Mouse (Mus musculus) adrenal gland, adult (tissue): ENCODE measurements around the gene Cask.

ENCODE experiments used
- DNase-seq, 2 experiments: peaks; one replicate each; pipeline ENCODE4 v3.0.0; 2022 to 2023; ENCODE audit warnings: low spot score in 1 of 2; ENCODE audit not compliant: inconsistent age in 2 of 2

Gene Cask

GRCm38 (mm10) chrX:13518781-13519407, 332.3 kb downstream of the Cask start:
- no peak for DNase-seq

DNA sequence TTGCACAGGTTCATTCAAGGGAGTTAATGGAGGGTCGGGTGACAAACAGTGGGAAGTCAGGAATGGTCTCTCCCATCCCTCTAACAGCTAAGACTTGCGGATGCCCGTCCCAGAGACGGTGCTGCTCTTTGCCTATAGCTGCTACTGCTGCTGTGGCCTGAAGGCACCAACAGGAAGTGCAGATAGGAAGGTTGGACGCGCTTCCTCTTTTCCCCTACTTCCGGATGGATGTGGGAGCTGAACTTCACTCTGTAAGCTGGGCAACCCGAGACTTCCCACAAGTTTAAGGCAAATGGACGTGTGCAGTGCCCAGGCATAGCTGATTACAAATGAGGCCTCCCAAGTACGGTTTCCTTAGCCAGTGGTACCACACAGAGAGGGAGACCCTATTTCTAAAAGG, 333.1 kb downstream of the Cask start:
- no peak for DNase-seq

- no peak for DNase-seq
Measured at GRCm38 (mm10) chrX:13516451-13516850, 334.7 kb downstream of the Cask start.

GRCm38 (mm10) chrX:13513864-13514263, 337.3 kb downstream of the Cask start:
- DNase-seq, result no peak

DNA sequence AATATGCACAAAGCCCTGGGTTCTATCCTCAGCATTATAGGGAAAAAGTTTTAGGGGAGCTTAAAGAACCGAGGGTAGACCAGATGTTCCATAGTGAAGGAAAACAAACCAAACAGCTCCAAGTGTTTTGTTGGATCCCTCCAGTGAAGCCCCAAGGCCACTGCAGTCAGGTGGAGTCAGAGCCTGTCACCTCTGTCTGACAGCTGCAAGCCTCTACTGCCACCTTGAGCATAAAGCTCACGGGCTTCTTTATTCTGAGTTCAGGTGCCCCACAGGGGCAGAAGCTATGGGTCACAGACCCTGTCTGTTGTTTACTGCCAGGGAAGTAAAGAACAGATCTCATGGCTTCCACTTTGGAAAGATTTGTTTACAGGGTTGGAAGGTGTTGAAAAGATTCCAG, 338.0 kb downstream of the Cask start:
- DNase-seq, result peak; percentile 17 to 52

DNA sequence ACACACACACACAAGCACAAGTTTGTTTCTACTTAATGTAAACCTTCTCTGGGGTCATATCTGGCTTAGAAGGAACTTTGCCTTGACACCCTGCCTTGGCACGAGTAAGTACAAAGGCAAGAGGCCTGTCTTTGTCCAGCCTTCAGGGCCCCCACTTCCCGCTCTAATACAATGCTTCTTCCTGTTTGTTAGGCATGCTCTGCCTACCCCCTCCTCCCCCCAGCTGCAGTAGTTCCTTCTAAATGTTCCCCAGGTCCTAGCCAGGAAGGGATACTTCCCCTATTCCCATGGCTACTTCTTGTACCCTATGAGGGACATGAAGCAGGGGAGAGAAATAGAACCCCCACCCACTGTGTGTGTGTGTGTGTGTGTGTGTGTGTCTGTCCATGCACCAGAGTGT, 344.8 kb downstream of the Cask start:
- no peak for DNase-seq

GRCm38 (mm10) chrX:13504389-13504788, 346.8 kb downstream of the Cask start:
- DNase-seq, result no peak

DNA sequence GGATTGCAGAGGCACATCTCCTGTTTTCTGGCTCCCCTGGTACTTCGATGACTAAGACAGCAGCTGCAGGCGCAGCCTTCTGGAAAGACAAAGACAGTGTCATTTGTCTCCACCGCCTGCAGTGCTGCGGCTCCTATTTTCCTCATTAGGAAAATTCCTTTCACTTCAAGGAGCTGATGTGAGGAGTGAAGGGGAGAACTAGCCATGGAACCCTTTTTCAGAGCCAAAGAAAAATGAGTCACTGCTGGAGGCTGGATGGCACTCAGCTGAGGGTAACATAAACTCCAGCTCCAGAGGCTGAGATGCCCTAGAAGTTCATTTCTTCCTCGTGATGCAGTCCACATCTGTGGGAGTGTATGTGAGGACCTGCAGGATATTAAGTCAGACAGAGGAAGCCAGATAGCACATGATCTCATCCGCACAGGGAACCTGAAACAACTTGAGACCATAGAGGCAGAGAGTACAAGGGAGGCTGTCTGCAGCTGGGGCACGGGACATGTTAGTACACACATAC, 348.2 kb downstream of the Cask start:
- DNase-seq, result no peak

DNA sequence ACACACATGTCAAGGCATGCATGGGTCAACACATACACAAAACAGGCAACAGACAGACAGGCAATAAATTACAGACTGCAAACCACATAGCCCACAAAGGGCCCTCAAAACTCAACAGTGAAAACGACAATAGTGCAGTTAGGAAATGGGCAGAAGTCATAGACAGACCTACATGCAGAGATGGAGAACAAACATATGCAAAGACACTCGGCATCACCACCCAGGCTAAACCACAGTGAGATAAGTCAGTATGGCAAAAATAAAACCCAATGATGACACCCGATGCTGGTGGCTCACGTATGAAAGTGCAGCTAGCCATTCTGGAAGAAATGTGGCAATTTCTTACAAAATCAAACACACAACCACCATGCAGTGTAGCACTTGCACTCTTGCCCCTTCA, 350.9 kb downstream of the Cask start:
- no peak for DNase-seq

GRCm38 (mm10) chrX:13494892-13495703, 356.1 kb downstream of the Cask start:
- DNase-seq, result no peak

DNA sequence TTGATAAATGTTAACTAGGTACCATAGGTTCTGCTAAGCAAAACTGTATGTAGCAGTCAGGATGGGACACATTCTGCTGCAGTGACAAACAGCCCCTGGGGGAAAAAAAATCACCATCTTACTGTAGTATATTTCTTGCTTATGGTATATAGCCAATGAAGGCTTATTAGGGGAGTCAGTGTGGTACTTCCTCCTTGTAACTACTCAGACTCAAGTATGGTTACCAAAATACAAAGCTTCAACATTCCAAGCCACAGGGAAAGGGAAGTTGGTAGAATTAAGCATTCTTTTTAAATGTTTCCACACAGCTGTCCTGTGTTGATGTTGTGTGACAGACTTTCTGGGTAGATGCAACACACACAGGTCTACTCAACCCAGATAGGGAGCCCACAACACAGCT, 358.2 kb downstream of the Cask start:
- no peak for DNase-seq

DNA sequence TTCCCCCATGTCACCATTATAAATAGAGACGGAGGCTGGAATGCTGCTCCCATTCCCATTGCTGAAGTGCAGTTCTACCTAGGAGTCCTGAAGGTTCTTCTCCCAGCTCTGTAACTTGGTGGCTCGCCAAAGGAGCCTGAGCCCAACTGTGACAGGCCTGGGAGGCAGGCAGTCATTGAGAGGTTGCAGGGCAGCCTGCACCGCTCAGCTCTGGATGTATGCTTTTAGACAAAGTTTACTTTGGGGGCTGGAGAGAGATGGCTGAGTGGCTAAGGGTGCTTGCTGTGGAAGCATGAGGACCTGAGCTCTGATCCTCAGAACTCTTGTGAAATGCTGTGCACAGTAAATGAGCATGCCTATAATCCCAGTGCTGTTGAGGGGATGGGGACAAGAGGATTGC, 360.2 kb downstream of the Cask start:
- DNase-seq, result no peak

GRCm38 (mm10) chrX:13489761-13490160, 361.4 kb downstream of the Cask start:
- no peak for DNase-seq

- no peak for DNase-seq
Measured at GRCm38 (mm10) chrX:13489001-13489400, 362.2 kb downstream of the Cask start.

DNA sequence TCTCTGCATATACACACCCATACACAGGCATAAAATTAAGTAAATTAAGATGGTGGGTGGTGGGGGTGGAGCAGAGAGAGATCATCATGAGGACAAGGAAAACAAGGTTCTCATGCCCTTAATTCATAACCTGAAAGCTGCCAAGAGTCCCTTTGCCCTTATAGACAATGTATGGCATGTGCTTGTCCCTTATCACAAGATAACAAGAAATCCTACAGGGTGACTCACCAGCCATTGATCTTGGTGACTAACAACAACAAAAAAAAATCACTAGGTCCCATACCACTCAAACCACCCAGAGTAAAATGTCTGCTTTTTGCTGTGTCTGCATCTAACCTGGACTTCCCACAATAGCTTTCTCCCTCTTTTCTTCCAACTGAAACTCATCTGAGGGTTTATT, 366.7 kb downstream of the Cask start:
- no peak for DNase-seq

- no peak for DNase-seq
Measured at GRCm38 (mm10) chrX:13482576-13482975, 368.6 kb downstream of the Cask start.

GRCm38 (mm10) chrX:13479570-13479969, 371.6 kb downstream of the Cask start:
- DNase-seq, result no peak

DNA sequence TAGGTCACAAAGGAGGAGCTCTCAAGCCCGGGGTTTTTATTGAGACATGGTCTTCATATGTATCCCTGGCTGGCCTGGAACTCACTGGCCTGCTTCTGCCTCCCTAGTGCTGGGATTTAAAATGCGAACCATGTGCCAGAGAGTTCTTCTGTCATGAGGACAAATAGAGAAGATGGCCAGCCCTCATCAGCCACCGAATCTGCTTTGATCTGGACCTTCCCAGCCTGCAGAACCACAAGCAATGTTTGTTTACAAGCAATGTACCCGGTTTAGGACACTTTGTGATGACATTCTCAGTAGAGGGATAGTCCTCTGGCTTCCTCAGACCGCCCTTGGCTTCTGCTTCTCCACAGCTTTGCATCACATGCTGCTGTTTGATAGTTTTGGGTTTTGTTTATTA, 372.9 kb downstream of the Cask start:
- DNase-seq, result no peak

DNA sequence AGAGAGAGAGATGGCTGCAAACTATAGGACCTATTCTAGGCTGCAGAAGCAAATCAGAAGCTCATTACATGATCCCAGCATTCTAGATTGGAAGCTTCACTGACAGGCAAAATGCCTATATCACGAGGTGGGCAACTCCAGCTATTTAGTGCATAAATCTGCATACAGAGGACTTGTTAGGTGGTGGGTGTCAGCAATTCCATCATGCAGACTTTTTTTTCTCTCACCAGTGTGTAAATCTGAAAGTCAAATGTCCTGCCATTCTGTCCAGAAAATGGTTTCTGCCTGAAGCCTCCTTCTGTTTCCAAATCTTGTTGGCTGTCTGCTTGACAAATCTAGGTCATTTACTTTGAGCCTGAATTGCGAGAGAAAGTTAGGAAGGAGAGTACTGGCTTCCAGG, 373.6 kb downstream of the Cask start:
- DNase-seq, result no peak

DNA sequence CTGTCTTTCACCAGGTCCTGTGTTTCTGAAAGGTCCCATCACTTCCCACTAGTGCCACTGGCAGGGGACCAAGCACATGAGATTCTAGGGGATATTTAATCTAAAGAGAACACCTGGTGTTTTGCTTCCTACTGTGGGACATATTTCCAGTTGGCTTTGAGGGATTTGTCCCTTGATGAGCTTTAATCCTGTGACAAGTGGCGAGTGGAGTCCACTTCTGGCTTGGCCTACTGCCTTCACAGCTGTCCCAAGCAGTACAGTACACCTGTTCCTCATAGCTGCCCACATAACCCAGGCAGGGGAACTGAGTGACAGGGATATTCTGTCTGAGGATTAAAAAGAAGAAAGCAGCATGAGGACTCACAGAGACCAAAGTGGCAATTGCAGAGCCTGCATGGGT, 375.8 kb downstream of the Cask start:
- no peak for DNase-seq

GRCm38 (mm10) chrX:13472751-13473225, 378.4 kb downstream of the Cask start:
- DNase-seq, result no peak

- no peak for DNase-seq
Measured at GRCm38 (mm10) chrX:13471925-13472324, 379.2 kb downstream of the Cask start.
